Mouse (Mus musculus) C2C12 (cell line): ENCODE data around the gene Alox5. TPM values are rescaled to one million over a fixed set of nuclear protein-coding genes. Genes with fewer than 3 reads are reported as not detected.

Experiments used
- H3K27me3 ChIP-seq: one replicate; pipeline ENCODE4 v1.6.1; 2011; ENCODE audit not compliant: control insufficient read depth, insufficient read depth, insufficient read length
- H3K36me3 ChIP-seq: one replicate; pipeline ENCODE4 v1.6.1; 2011; ENCODE audit not compliant: control insufficient read depth, insufficient read depth
- H3K4me3 ChIP-seq: one replicate; pipeline ENCODE4 v1.5.1; 2011; ENCODE audit warnings: mild to moderate bottlenecking, control low read depth; ENCODE audit not compliant: poor library complexity, insufficient read depth, severe bottlenecking
- H3K79me2 ChIP-seq: one replicate; pipeline ENCODE4 v1.6.1; 2011; ENCODE audit not compliant: control insufficient read depth, insufficient read depth
- H3K79me3 ChIP-seq: one replicate; pipeline ENCODE4 v1.6.1; 2011; ENCODE audit warnings: low read depth, control low read depth
- H3ac ChIP-seq: one replicate; pipeline ENCODE3; 2011; ENCODE audit warnings: low read depth; ENCODE audit not compliant: control insufficient read depth, insufficient read length
- CEBPB ChIP-seq: IDR thresholded peaks from one replicate; pipeline ENCODE4 v1.6.1; 2011; ENCODE audit warnings: low read depth, mild to moderate bottlenecking, control low read depth, moderate library complexity
- CTCF ChIP-seq: IDR thresholded peaks from one replicate; pipeline ENCODE4 v1.5.1; 2011; ENCODE audit not compliant: control insufficient read depth, insufficient read depth, insufficient read length
- FOSL1 ChIP-seq: IDR thresholded peaks from one replicate; pipeline ENCODE4 v1.8.0; 2011; ENCODE audit warnings: mild to moderate bottlenecking, low read length; ENCODE audit not compliant: poor library complexity, insufficient read depth, severe bottlenecking
- MAX ChIP-seq: IDR thresholded peaks from one replicate; pipeline ENCODE4 v1.6.1; 2011; ENCODE audit warnings: mild to moderate bottlenecking, control low read depth
- MYOD1 ChIP-seq: IDR thresholded peaks from one replicate; pipeline ENCODE4 v1.6.1; 2011; ENCODE audit warnings: low read depth; ENCODE audit not compliant: control insufficient read depth, insufficient read length
- MYOG ChIP-seq: IDR thresholded peaks from one replicate; pipeline ENCODE4 v1.6.1; 2011; ENCODE audit not compliant: control insufficient read depth, insufficient read length; ENCODE audit errors: extremely low read depth
- USF1 ChIP-seq: IDR thresholded peaks from one replicate; pipeline ENCODE4 v1.6.1; 2011; ENCODE audit warnings: low read depth, mild to moderate bottlenecking, control low read depth, moderate library complexity
- polyA plus RNA-seq: library from polyadenylated mRNA; unstranded; fragments of >200 nt; fragmentation: generic; extraction: Trizol; gene quantifications from one replicate; pipeline ENCODE4 v1.2.1, GENCODE M21; 2012; ENCODE audit warnings: missing spikeins

Alox5 gene
- polyA plus RNA-seq, 1 experiment: 7.1 TPM

- H3ac ChIP-seq: no peak overlapping the region
- H3K4me3 ChIP-seq: no peak overlapping the region
Observed at GRCm38 (mm10) chr6:116385194-116386044, 75.6 kb downstream of the Alox5 start.

GRCm38 (mm10) chr6:116383582-116383981 lies 77.4 kb downstream of the Alox5 start:
- Histone ChIP-seq H3K79me2 (peaks cover 13% of the 10 kb centered on the region), H3K27me3 (no peaks in the 10 kb centered on the region), H3K36me3 (no peaks in the 10 kb centered on the region), H3K79me3 (no peaks in the 10 kb centered on the region), H3ac (no peak overlapping the region), H3K4me3 (no peak overlapping the region)
- no peak for TF ChIP-seq MYOD1
- TF ChIP-seq MAX: no peak

More at GRCm38 (mm10) chr6:116385194-116386044, 75.6 kb downstream of the Alox5 start:
- H3K36me3 ChIP-seq: no peaks in the 10 kb centered on the region
- H3K27me3 ChIP-seq: no peaks in the 10 kb centered on the region
- peaks cover 13% of the 10 kb centered on the region for H3K79me2 ChIP-seq
- no peaks in the 10 kb centered on the region for H3K79me3 ChIP-seq
- TF ChIP-seq USF1: no peak
- TF ChIP-seq CTCF: no peak
- no peak for TF ChIP-seq MAX
- TF ChIP-seq FOSL1: no peak
- no peak for TF ChIP-seq CEBPB
- TF ChIP-seq MYOD1: no peak
- no peak for TF ChIP-seq MYOG

GRCm38 (mm10) chr6:116381605-116382004 lies 79.4 kb downstream of the Alox5 start:
- Histone ChIP-seq H3K4me3 (no peak overlapping the region), H3ac (no peak overlapping the region), H3K79me3 (peaks cover 2% of the 10 kb centered on the region), H3K79me2 (peaks cover 13% of the 10 kb centered on the region), H3K36me3 (no peaks in the 10 kb centered on the region), H3K27me3 (no peaks in the 10 kb centered on the region)
- TF ChIP-seq FOSL1 (no peak), MAX (no peak), CTCF (no peak), MYOD1 (no peak)

GRCm38 (mm10) chr6:116380157-116380556 lies 80.8 kb downstream of the Alox5 start:
- no peaks in the 10 kb centered on the region for H3K36me3 ChIP-seq
- H3K4me3 ChIP-seq: no peak overlapping the region
- peaks cover 2% of the 10 kb centered on the region for H3K79me3 ChIP-seq
- peaks cover 13% of the 10 kb centered on the region for H3K79me2 ChIP-seq
- TF ChIP-seq MAX: no peak
- no peak for TF ChIP-seq USF1
- TF ChIP-seq CTCF: no peak
- TF ChIP-seq MYOG: no peak
- no peak for TF ChIP-seq FOSL1
- TF ChIP-seq MYOD1: no peak
- TF ChIP-seq CEBPB: no peak
- no peak overlapping the region for H3ac ChIP-seq
- H3K27me3 ChIP-seq: no peaks in the 10 kb centered on the region

GRCm38 (mm10) chr6:116378892-116379291 lies 82.1 kb downstream of the Alox5 start:
- Histone ChIP-seq H3K79me3 (peaks cover 2% of the 10 kb centered on the region), H3K4me3 (no peak overlapping the region), H3K27me3 (no peaks in the 10 kb centered on the region), H3K36me3 (no peaks in the 10 kb centered on the region), H3K79me2 (peaks cover 23% of the 10 kb centered on the region), H3ac (no peak overlapping the region)
- TF ChIP-seq CTCF (no peak), MAX (no peak), USF1 (no peak), FOSL1 (no peak), CEBPB (no peak), MYOG (no peak), MYOD1 (no peak)

GRCm38 (mm10) chr6:116374618-116375017 lies 86.4 kb downstream of the Alox5 start:
- H3K27me3 ChIP-seq: no peaks in the 10 kb centered on the region
- H3K36me3 ChIP-seq: no peaks in the 10 kb centered on the region
- H3K79me2 ChIP-seq: peaks cover 47% of the 10 kb centered on the region
- TF ChIP-seq MYOG (no peak), USF1 (no peak), FOSL1 (no peak), MYOD1 (no peak)
- H3K79me3 ChIP-seq: peaks cover 11% of the 10 kb centered on the region
- H3K4me3 ChIP-seq: no peak overlapping the region
- H3ac ChIP-seq: no peak overlapping the region
